Mouse (Mus musculus) layer of hippocampus, postnatal 25 days (tissue): Measurements from ENCODE around the gene Ipp. TPM values are rescaled to one million over a fixed set of nuclear protein-coding genes. Genes with fewer than 3 reads are reported as not detected.

Experiments used
- DNase-seq, 2 experiments: peaks; one replicate each; pipeline ENCODE4 v3.0.0; 2022; ENCODE audit warnings: mixed read lengths in 2 of 2, low spot score in 1 of 2; ENCODE audit errors: extremely low spot score in 1 of 2
- total RNA-seq, 2 experiments: library from RNA; stranded (reverse); gene quantifications; 2 replicates each; pipeline ENCODE4 v1.2.3; 2021

Ipp gene
- total RNA-seq, result 10 to 100 TPM; 17.9 to 20.3 TPM

- peak; percentile 91 to 93 for DNase-seq
Measured at GRCm38 (mm10) chr4:116507425-116508218, at the start of gene Ipp. Gene Ipp, plus strand, starts transcription at chr4:116507549.

- no peak for DNase-seq
Measured at GRCm38 (mm10) chr4:116461943-116462342, 45.4 kb upstream of the Ipp start.

GRCm38 (mm10) chr4:116463231-116464125 lies 43.9 kb upstream of the Ipp start:
- peak; percentile 20 to 44 for DNase-seq

GRCm38 (mm10) chr4:116464126-116464981 lies 43.0 kb upstream of the Ipp start, which contains the start of gene Mast2:
Gene Mast2, minus strand, starts transcription at chr4:116464183.
- DNase-seq, result peak; percentile 63 to 64

GRCm38 (mm10) chr4:116481322-116481721 lies 26.0 kb upstream of the Ipp start:
- DNase-seq, result no peak

- DNase-seq, result no peak
Measured at GRCm38 (mm10) chr4:116483476-116483875, 23.9 kb upstream of the Ipp start.

GRCm38 (mm10) chr4:116491119-116491536 lies 16.2 kb upstream of the Ipp start:
- DNase-seq, result no peak

GRCm38 (mm10) chr4:116491886-116492285 lies 15.5 kb upstream of the Ipp start:
- no peak for DNase-seq

- no peak for DNase-seq
Measured at GRCm38 (mm10) chr4:116492460-116492859, 14.9 kb upstream of the Ipp start.

GRCm38 (mm10) chr4:116493646-116494045 lies 13.7 kb upstream of the Ipp start:
- no peak for DNase-seq

GRCm38 (mm10) chr4:116499978-116500377 lies 7.4 kb upstream of the Ipp start:
- no peak for DNase-seq

- peak in 1 of 2 experiments; percentile 3 for DNase-seq
Measured at GRCm38 (mm10) chr4:116506886-116507424, 394 bp upstream of the Ipp start.

GRCm38 (mm10) chr4:116531109-116531508 lies 23.8 kb downstream of the Ipp start:
- DNase-seq, result no peak

- DNase-seq, result no peak
Measured at GRCm38 (mm10) chr4:116536351-116536750, 29.0 kb downstream of the Ipp start.

- DNase-seq, result no peak
Measured at GRCm38 (mm10) chr4:116537737-116538136, 30.4 kb downstream of the Ipp start.

- no peak for DNase-seq
Measured at GRCm38 (mm10) chr4:116550432-116550831, 43.1 kb downstream of the Ipp start.

GRCm38 (mm10) chr4:116553035-116553434 lies 45.7 kb downstream of the Ipp start:
- no peak for DNase-seq

GRCm38 (mm10) chr4:116555413-116556300 lies 48.3 kb downstream of the Ipp start, which contains the start of gene Tmem69:
Gene Tmem69, minus strand, starts transcription at chr4:116555936.
- DNase-seq, result peak; percentile 55 to 69
